Mouse (Mus musculus) c-Kit-positive CD71-positive TER-119-positive erythroid progenitor cells, embryonic 14.5 days (primary cell): ENCODE data around the gene Pmm2.

Source experiments
- DNase-seq: peaks from one replicate; pipeline ENCODE4 v3.0.0-alpha.2; 2013; ENCODE audit warnings: low spot score

Gene Pmm2

GRCm38 (mm10) chr16:8637217-8638051, at the start of gene Pmm2, which contains the start of gene Tmem186:
TSS of gene Pmm2 (plus strand) at chr16:8637674.
TSS of gene Tmem186 (minus strand) at chr16:8637712.
- DNase-seq: peak; percentile 85

- DNase-seq: no peak
Measured at GRCm38 (mm10) chr16:8595411-8595810, 42.1 kb upstream of the Pmm2 start.

- no peak for DNase-seq
Measured at GRCm38 (mm10) chr16:8596336-8596735, 41.1 kb upstream of the Pmm2 start.

GRCm38 (mm10) chr16:8597516-8597915, 40.0 kb upstream of the Pmm2 start:
- no peak for DNase-seq

- DNase-seq: peak; percentile 23
Measured at GRCm38 (mm10) chr16:8603789-8604188, 33.7 kb upstream of the Pmm2 start.

GRCm38 (mm10) chr16:8610397-8610796, 27.1 kb upstream of the Pmm2 start:
- DNase-seq: no peak

GRCm38 (mm10) chr16:8612214-8613005, 25.1 kb upstream of the Pmm2 start:
- peak; percentile 80 for DNase-seq

- DNase-seq: peak; percentile 36
Measured at GRCm38 (mm10) chr16:8613039-8613438, 24.4 kb upstream of the Pmm2 start.

GRCm38 (mm10) chr16:8613447-8613846, 24.0 kb upstream of the Pmm2 start:
- DNase-seq: peak; percentile 37

GRCm38 (mm10) chr16:8619659-8620314, 17.7 kb upstream of the Pmm2 start:
- DNase-seq: no peak

GRCm38 (mm10) chr16:8620315-8621115, 17.0 kb upstream of the Pmm2 start:
- DNase-seq: no peak

GRCm38 (mm10) chr16:8630419-8630818, 7.1 kb upstream of the Pmm2 start:
- no peak for DNase-seq

- no peak for DNase-seq
Measured at GRCm38 (mm10) chr16:8631428-8631827, 6.0 kb upstream of the Pmm2 start.

- DNase-seq: no peak
Measured at GRCm38 (mm10) chr16:8636867-8637216, 632 bp upstream of the Pmm2 start.

- no peak for DNase-seq
Measured at GRCm38 (mm10) chr16:8638131-8638530, 657 bp downstream of the Pmm2 start.

GRCm38 (mm10) chr16:8639466-8640191, 2.2 kb downstream of the Pmm2 start:
- no peak for DNase-seq

GRCm38 (mm10) chr16:8643855-8644254, 6.4 kb downstream of the Pmm2 start:
- DNase-seq: peak; percentile 53

GRCm38 (mm10) chr16:8645546-8645945, 8.1 kb downstream of the Pmm2 start:
- DNase-seq: no peak

- DNase-seq: no peak
Measured at GRCm38 (mm10) chr16:8650007-8650406, 12.5 kb downstream of the Pmm2 start.

- no peak for DNase-seq
Measured at GRCm38 (mm10) chr16:8655108-8655507, 17.6 kb downstream of the Pmm2 start.

- DNase-seq: no peak
Measured at GRCm38 (mm10) chr16:8655599-8655998, 18.1 kb downstream of the Pmm2 start.
